Mouse (Mus musculus) intestine, embryonic 16.5 days (tissue): Measurements from ENCODE around the gene Hs3st5. TPM values are rescaled to one million over a fixed set of nuclear protein-coding genes. Genes with fewer than 3 reads are reported as not detected.
"Not testable (repeated sequence)": the region's sequence is repeated elsewhere in the genome, so short reads cannot be mapped to it uniquely, and the experiment has no call there.

Experiments
- ATAC-seq: fragments of 200-750 bp; cut with Nextera tagmentation; 2 replicates; pipeline ENCODE4 v1.8.0; 2017; ENCODE audit warnings: moderate TSS enrichment, moderate library complexity
- H3K27ac ChIP-seq: fragments of 300-500 bp; sonication (generic); 2 replicates; pipeline ENCODE4 v1.5.1; 2014; ENCODE audit warnings: mild to moderate bottlenecking, low read length
- H3K27me3 ChIP-seq: fragments of 300-500 bp; sonication (generic); replicated peaks from 2 replicates; pipeline ENCODE4 v1.6.1; 2014; ENCODE audit warnings: low read length, control low read depth, mixed read lengths; ENCODE audit not compliant: control insufficient read depth, insufficient read depth
- H3K36me3 ChIP-seq: fragments of 300-500 bp; sonication (generic); 2 replicates; pipeline ENCODE4 v1.6.1; 2014; ENCODE audit warnings: low read length, control low read depth; ENCODE audit not compliant: control insufficient read depth, insufficient read depth
- H3K4me1 ChIP-seq: fragments of 300-500 bp; sonication (generic); 2 replicates; pipeline ENCODE4 v1.6.1; 2014; ENCODE audit warnings: low read length, control low read depth, mixed read lengths; ENCODE audit not compliant: control insufficient read depth, insufficient read depth
- H3K4me2 ChIP-seq: fragments of 300-500 bp; sonication (generic); 2 replicates; pipeline ENCODE4 v1.6.1; 2014; ENCODE audit warnings: low read depth, low read length, control low read depth
- H3K4me3 ChIP-seq: fragments of 300-500 bp; sonication (generic); 2 replicates; pipeline ENCODE4 v1.5.1; 2014; ENCODE audit warnings: mild to moderate bottlenecking, low read length
- H3K9ac ChIP-seq: fragments of 300-500 bp; sonication (generic); 2 replicates; pipeline ENCODE4 v1.6.1; 2014; ENCODE audit warnings: low read depth, low read length
- H3K9me3 ChIP-seq: fragments of 300-500 bp; sonication (generic); 2 replicates; pipeline ENCODE4 v1.6.1; 2016; ENCODE audit warnings: low read length, control low read depth; ENCODE audit not compliant: control insufficient read depth
- WGBS: fragments of 180-500 bp; shearing (Covaris S2); extraction: QIAGEN DNeasy Blood & Tissue Kit; methylation state at CpG from one replicate; pipeline ENCODE4 v1.1.7; 2014; 5-methylcytosine and 5-hydroxymethylcytosine counted together
- polyA plus RNA-seq: library from polyadenylated mRNA; unstranded; fragments of >200 nt; fragmentation: Nextera tagmentation; extraction: Ambion mirVana; gene quantifications from 2 replicates; pipeline ENCODE4 v1.2.1, GENCODE M21; 2015

The Hs3st5 gene
- polyA plus RNA-seq, 1 experiment from 2014 or later, result 1.4 TPM

- H3K4me3 ChIP-seq, result not testable (repeated sequence)
Observed at GRCm38 (mm10) chr10:36611415-36611814, 104.8 kb downstream of the Hs3st5 start.

GRCm38 (mm10) chr10:36623037-36623436, 116.4 kb downstream of the Hs3st5 start:
- Histone ChIP-seq H3K4me3 (no peak overlapping the region), H3K27me3 (no peaks in the 10 kb centered on the region), H3K4me1 (no peaks in the 10 kb centered on the region), H3K9ac (no peak overlapping the region), H3K27ac (no peak overlapping the region), H3K4me2 (no peak overlapping the region), H3K9me3 (no peaks in the 10 kb centered on the region), H3K36me3 (no peaks in the 10 kb centered on the region)
- ATAC-seq, result no peak
- 80% methylated on average over 1 of the region's 1 CpGs for WGBS

More at GRCm38 (mm10) chr10:36611415-36611814, 104.8 kb downstream of the Hs3st5 start:
- WGBS, result 36% methylated on average over 1 of the region's 1 CpGs
- H3K27ac ChIP-seq, H3K36me3 ChIP-seq, H3K9ac ChIP-seq, ATAC-seq, H3K27me3 ChIP-seq, H3K4me2 ChIP-seq, H3K9me3 ChIP-seq, H3K4me1 ChIP-seq: not testable (repeated sequence)

- Histone ChIP-seq H3K9me3 (no peaks in the 10 kb centered on the region), H3K27ac (no peak overlapping the region), H3K4me3 (no peak overlapping the region), H3K4me2 (no peak overlapping the region), H3K36me3 (no peaks in the 10 kb centered on the region), H3K4me1 (no peaks in the 10 kb centered on the region), H3K9ac (no peak overlapping the region), H3K27me3 (no peaks in the 10 kb centered on the region)
- WGBS, result 82% methylated on average over 4 of the region's 4 CpGs
- no peak for ATAC-seq
Observed at GRCm38 (mm10) chr10:36627952-36628351, 121.3 kb downstream of the Hs3st5 start.

- H3K27ac ChIP-seq, result no peak overlapping the region
- H3K4me3 ChIP-seq, result no peak overlapping the region
- H3K4me1 ChIP-seq, result no peaks in the 10 kb centered on the region
- 82% methylated on average over 1 of the region's 1 CpGs for WGBS
- no peak for ATAC-seq
- no peak overlapping the region for H3K9ac ChIP-seq
- H3K36me3 ChIP-seq, result no peaks in the 10 kb centered on the region
- no peaks in the 10 kb centered on the region for H3K9me3 ChIP-seq
- H3K27me3 ChIP-seq, result no peaks in the 10 kb centered on the region
- no peak overlapping the region for H3K4me2 ChIP-seq
Observed at GRCm38 (mm10) chr10:36631746-36632145, 125.1 kb downstream of the Hs3st5 start.

GRCm38 (mm10) chr10:36650653-36651052, 144.0 kb downstream of the Hs3st5 start:
- Histone ChIP-seq H3K4me3 (no peak overlapping the region), H3K4me1 (no peaks in the 10 kb centered on the region), H3K27ac (no peak overlapping the region), H3K27me3 (no peaks in the 10 kb centered on the region), H3K4me2 (no peak overlapping the region), H3K9ac (no peak overlapping the region), H3K9me3 (no peaks in the 10 kb centered on the region), H3K36me3 (no peaks in the 10 kb centered on the region)
- WGBS, result 68% methylated on average over 5 of the region's 5 CpGs
- ATAC-seq, result no peak

GRCm38 (mm10) chr10:36713974-36714373, 207.4 kb downstream of the Hs3st5 start:
- Histone ChIP-seq H3K36me3 (no peaks in the 10 kb centered on the region), H3K27me3 (no peaks in the 10 kb centered on the region), H3K4me1 (no peaks in the 10 kb centered on the region), H3K27ac (no peak overlapping the region), H3K9me3 (no peaks in the 10 kb centered on the region), H3K4me3 (no peak overlapping the region), H3K9ac (no peak overlapping the region), H3K4me2 (no peak overlapping the region)
- ATAC-seq, result no peak
- WGBS, result 70% methylated on average over 3 of the region's 3 CpGs

- H3K27ac ChIP-seq, result no peak overlapping the region
- no peaks in the 10 kb centered on the region for H3K27me3 ChIP-seq
- no peak overlapping the region for H3K4me2 ChIP-seq
- H3K9me3 ChIP-seq, result no peaks in the 10 kb centered on the region
- WGBS, result 81% methylated on average over 3 of the region's 3 CpGs
- no peak overlapping the region for H3K9ac ChIP-seq
- H3K4me3 ChIP-seq, result no peak overlapping the region
- ATAC-seq, result no peak
- no peaks in the 10 kb centered on the region for H3K36me3 ChIP-seq
- H3K4me1 ChIP-seq, result no peaks in the 10 kb centered on the region
Observed at GRCm38 (mm10) chr10:36726239-36726638, 219.6 kb downstream of the Hs3st5 start.

GRCm38 (mm10) chr10:36729361-36730098, 222.9 kb downstream of the Hs3st5 start:
- Histone ChIP-seq H3K36me3 (no peaks in the 10 kb centered on the region), H3K4me1 (no peaks in the 10 kb centered on the region), H3K4me3 (no peak overlapping the region), H3K27me3 (no peaks in the 10 kb centered on the region), H3K4me2 (no peak overlapping the region), H3K27ac (no peak overlapping the region), H3K9me3 (no peaks in the 10 kb centered on the region), H3K9ac (no peak overlapping the region)
- 59% methylated on average over 13 of the region's 13 CpGs for whole genome bisulfite sequencing
- ATAC-seq, result no peak

GRCm38 (mm10) chr10:36739375-36739774, 232.8 kb downstream of the Hs3st5 start:
- no peaks in the 10 kb centered on the region for H3K4me1 ChIP-seq
- ATAC-seq, result no peak
- no peak overlapping the region for H3K27ac ChIP-seq
- no peak overlapping the region for H3K9ac ChIP-seq
- H3K9me3 ChIP-seq, result no peaks in the 10 kb centered on the region
- H3K36me3 ChIP-seq, result no peaks in the 10 kb centered on the region
- no peak overlapping the region for H3K4me2 ChIP-seq
- H3K4me3 ChIP-seq, result no peak overlapping the region
- H3K27me3 ChIP-seq, result no peaks in the 10 kb centered on the region

GRCm38 (mm10) chr10:36750021-36750420, 243.4 kb downstream of the Hs3st5 start:
- no peaks in the 10 kb centered on the region for H3K4me1 ChIP-seq
- no peak for ATAC-seq
- no peaks in the 10 kb centered on the region for H3K36me3 ChIP-seq
- H3K9ac ChIP-seq, result no peak overlapping the region
- no peaks in the 10 kb centered on the region for H3K27me3 ChIP-seq
- WGBS, result 69% methylated on average over 1 of the region's 1 CpGs
- no peak overlapping the region for H3K4me2 ChIP-seq
- H3K9me3 ChIP-seq, result no peaks in the 10 kb centered on the region
- H3K4me3 ChIP-seq, result no peak overlapping the region
- no peak overlapping the region for H3K27ac ChIP-seq
